Mouse (Mus musculus) heart, postnatal 0 days (tissue): ENCODE measurements around the gene Aktip. TPM values are rescaled to one million over a fixed set of nuclear protein-coding genes. Genes with fewer than 3 reads are reported as not detected.

Source experiments
- ATAC-seq: fragments of 200-750 bp; cut with Nextera tagmentation; 2 replicates; pipeline ENCODE4 v1.8.0; 2017; ENCODE audit warnings: low read depth, moderate number of reproducible peaks, moderate library complexity; ENCODE audit not compliant: insufficient read depth
- DNase-seq: peaks from one replicate; pipeline ENCODE4 v3.0.0-alpha.2; 2016; ENCODE audit warnings: low spot score
- H3K27ac ChIP-seq: fragments of 300-500 bp; sonication (generic); 2 replicates; pipeline ENCODE4 v1.5.1; 2014; ENCODE audit warnings: low read depth, mild to moderate bottlenecking
- H3K27me3 ChIP-seq: fragments of 300-500 bp; sonication (generic); 2 replicates; pipeline ENCODE4 v1.6.1; 2014; ENCODE audit warnings: low read length, mixed read lengths; ENCODE audit not compliant: control insufficient read depth, insufficient read depth
- H3K36me3 ChIP-seq: fragments of 300-500 bp; sonication (generic); replicated peaks from 2 replicates; pipeline ENCODE4 v1.6.1; 2014; ENCODE audit warnings: low read length, mixed read lengths; ENCODE audit not compliant: control insufficient read depth, insufficient read depth
- H3K4me1 ChIP-seq: fragments of 300-500 bp; sonication (generic); 2 replicates; pipeline ENCODE4 v1.6.1; 2014; ENCODE audit warnings: antibody characterized with exemption; ENCODE audit not compliant: control insufficient read depth, insufficient read depth
- H3K4me2 ChIP-seq: fragments of 300-500 bp; sonication (generic); 2 replicates; pipeline ENCODE4 v1.6.1; 2014; ENCODE audit warnings: low read depth, mild to moderate bottlenecking, low read length, moderate library complexity
- H3K4me3 ChIP-seq: fragments of 300-500 bp; sonication (generic); 2 replicates; pipeline ENCODE4 v1.5.1; 2014; ENCODE audit warnings: low read depth, low read length
- H3K9ac ChIP-seq: fragments of 300-500 bp; sonication (generic); replicated peaks from 2 replicates; pipeline ENCODE4 v1.6.1; 2014; ENCODE audit warnings: low read depth, low read length, mixed read lengths
- H3K9me3 ChIP-seq: fragments of 300-500 bp; sonication (generic); replicated peaks from 2 replicates; pipeline ENCODE4 v1.6.1; 2016; ENCODE audit warnings: low read length; ENCODE audit not compliant: control insufficient read depth
- CTCF ChIP-seq: IDR thresholded peaks from 2 replicates; pipeline ENCODE4 v1.5.1; 2016; ENCODE audit warnings: antibody characterized with exemption, control low read depth, low read depth
- EP300 ChIP-seq: IDR thresholded peaks from 2 replicates; pipeline ENCODE4 v1.6.1; 2016; ENCODE audit warnings: antibody characterized with exemption, low read depth
- WGBS: fragments of 180-500 bp; shearing (Covaris S2); extraction: QIAGEN DNeasy Blood & Tissue Kit; methylation state at CpG from one replicate; pipeline ENCODE4 v1.1.7; 2014; 5-methylcytosine and 5-hydroxymethylcytosine counted together
- polyA plus RNA-seq: library from polyadenylated mRNA; unstranded; fragments of >200 nt; fragmentation: Nextera tagmentation; extraction: Ambion mirVana; gene quantifications from 2 replicates; pipeline ENCODE4 v1.2.1, GENCODE M21; 2015
- total RNA-seq: library from RNA; depleted of rRNA; stranded (reverse); fragments of >200 nt; gene quantifications from 2 replicates; pipeline ENCODE4 v1.2.3, GENCODE M21; 2014; ENCODE audit warnings: low replicate concordance

Aktip gene
- total and polyA plus RNA-seq, 2 experiments from 2014 or later, result 43.0 to 60.1 TPM

DNA sequence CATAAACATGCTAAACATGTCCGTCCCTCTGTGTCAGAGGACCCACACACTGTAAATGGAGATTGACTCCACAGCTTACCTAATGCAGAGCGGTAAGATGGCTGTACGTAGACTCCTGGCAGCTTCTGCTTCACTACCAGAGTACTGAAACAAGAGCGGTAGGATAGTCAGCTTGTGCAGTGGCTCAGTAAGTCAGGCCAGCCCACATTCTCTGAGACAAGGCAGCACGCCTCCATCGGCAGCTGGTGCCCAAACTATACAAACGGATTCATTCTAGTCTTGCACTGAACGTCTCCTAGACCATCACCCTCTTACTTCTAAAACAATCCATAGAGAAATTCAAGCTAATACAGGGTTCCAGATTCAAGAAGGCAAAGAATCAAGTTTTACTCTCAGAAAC, 73.0 kb downstream of the Aktip start:
- Histone ChIP-seq H3K36me3 (peaks cover 78% of the 10 kb centered on the region), H3K9me3 (no peaks in the 10 kb centered on the region), H3K27me3 (no peaks in the 10 kb centered on the region), H3K4me3 (no peak overlapping the region), H3K9ac (no peak overlapping the region), H3K27ac (no peak overlapping the region), H3K4me1 (no peaks in the 10 kb centered on the region), H3K4me2 (no peak overlapping the region)
- DNase-seq (no peak), ATAC-seq (no peak)
- 95% methylated on average over 8 of the region's 8 CpGs for WGBS
- no peak for TF ChIP-seq CTCF
- TF ChIP-seq EP300, result no peak

GRCm38 (mm10) chr8:91124315-91124714, 75.5 kb downstream of the Aktip start:
- H3K9me3 ChIP-seq, result no peaks in the 10 kb centered on the region
- TF ChIP-seq EP300 (no peak), CTCF (no peak)
- no peaks in the 10 kb centered on the region for H3K27me3 ChIP-seq
- peaks cover 93% of the 10 kb centered on the region for H3K36me3 ChIP-seq
- 92% methylated on average over 5 of the region's 5 CpGs for WGBS
- no peak overlapping the region for H3K4me2 ChIP-seq
- H3K27ac ChIP-seq, result no peak overlapping the region
- DNase-seq (no peak), ATAC-seq (no peak)
- no peak overlapping the region for H3K4me3 ChIP-seq
- no peaks in the 10 kb centered on the region for H3K4me1 ChIP-seq
- H3K9ac ChIP-seq, result no peak overlapping the region

GRCm38 (mm10) chr8:91118131-91118530, 81.6 kb downstream of the Aktip start:
- TF ChIP-seq EP300 (no peak), CTCF (peak; percentile 42)
- peaks cover 89% of the 10 kb centered on the region for H3K36me3 ChIP-seq
- H3K4me2 ChIP-seq, result no peak overlapping the region
- no peak overlapping the region for H3K4me3 ChIP-seq
- no peak overlapping the region for H3K9ac ChIP-seq
- DNase-seq, result no peak
- 75% methylated on average over 3 of the region's 3 CpGs for WGBS
- no peak overlapping the region for H3K27ac ChIP-seq
- H3K9me3 ChIP-seq, result no peaks in the 10 kb centered on the region
- no peaks in the 10 kb centered on the region for H3K4me1 ChIP-seq
- no peaks in the 10 kb centered on the region for H3K27me3 ChIP-seq
- no peak for ATAC-seq

DNA sequence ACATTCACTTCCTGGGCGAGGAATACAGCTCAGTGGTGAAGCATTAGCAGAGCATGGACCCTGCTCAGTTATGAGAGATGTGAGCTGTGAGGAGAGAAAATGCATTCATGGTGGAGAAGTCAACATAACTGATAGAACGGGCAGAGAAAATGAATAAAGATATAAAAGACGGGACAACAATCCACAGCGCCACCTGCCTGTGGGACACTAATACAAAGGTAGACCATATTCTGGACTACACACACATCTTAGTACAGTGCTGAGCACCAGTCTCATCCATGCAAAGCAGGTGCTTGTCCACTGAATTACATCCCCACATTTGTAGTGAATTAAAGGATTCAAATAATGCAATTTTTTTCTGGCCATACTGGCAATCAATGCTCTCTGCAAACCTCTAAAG, 82.2 kb downstream of the Aktip start:
- Histone ChIP-seq H3K36me3 (peaks cover 88% of the 10 kb centered on the region), H3K4me2 (no peak overlapping the region), H3K9me3 (no peaks in the 10 kb centered on the region), H3K4me3 (no peak overlapping the region), H3K4me1 (no peaks in the 10 kb centered on the region), H3K9ac (no peak overlapping the region), H3K27me3 (no peaks in the 10 kb centered on the region), H3K27ac (no peak overlapping the region)
- TF ChIP-seq CTCF, result no peak
- 73% methylated on average over 4 of the region's 4 CpGs for WGBS
- DNase-seq (no peak), ATAC-seq (no peak; the same call in 1 of the 2 replicates)

- ATAC-seq, result no peak
- TF ChIP-seq CTCF, result no peak
- no peak for TF ChIP-seq EP300
- H3K4me1 ChIP-seq, result no peaks in the 10 kb centered on the region
- H3K27me3 ChIP-seq, result no peaks in the 10 kb centered on the region
- H3K27ac ChIP-seq, result no peak overlapping the region
- H3K9ac ChIP-seq, result no peak overlapping the region
- H3K36me3 ChIP-seq, result peaks cover 71% of the 10 kb centered on the region
- no peaks in the 10 kb centered on the region for H3K9me3 ChIP-seq
- no peak for DNase-seq
- H3K4me2 ChIP-seq, result no peak overlapping the region
- H3K4me3 ChIP-seq, result no peak overlapping the region
- WGBS, result 75% methylated on average over 11 of the region's 11 CpGs
Measured at GRCm38 (mm10) chr8:91114910-91115309, 84.9 kb downstream of the Aktip start.

DNA sequence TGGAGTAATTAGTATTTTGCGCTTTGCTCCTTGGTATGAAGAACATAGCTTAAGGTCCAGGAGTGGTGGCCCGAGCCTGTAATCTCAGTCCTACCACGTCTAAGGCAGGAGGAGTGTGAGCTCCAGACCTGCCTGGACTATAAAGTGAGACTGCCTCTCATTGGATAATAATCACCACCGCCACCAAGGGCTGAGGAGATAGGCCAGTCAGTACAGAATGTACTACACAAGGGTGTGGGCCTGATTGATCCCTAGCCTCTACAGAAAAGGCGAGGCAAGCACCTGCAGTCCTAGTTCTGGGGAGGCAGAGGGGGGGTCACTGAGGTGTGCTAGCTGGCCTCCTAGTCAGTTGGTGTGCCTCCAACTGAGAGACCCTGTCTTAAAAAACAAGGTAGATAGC, 85.3 kb downstream of the Aktip start:
- Histone ChIP-seq H3K4me1 (no peaks in the 10 kb centered on the region), H3K9ac (no peak overlapping the region), H3K4me3 (no peak overlapping the region), H3K9me3 (no peaks in the 10 kb centered on the region), H3K4me2 (no peak overlapping the region), H3K27ac (no peak overlapping the region), H3K27me3 (no peaks in the 10 kb centered on the region), H3K36me3 (peaks cover 67% of the 10 kb centered on the region)
- 87% methylated on average over 5 of the region's 5 CpGs for WGBS
- no peak for TF ChIP-seq EP300
- no peak for TF ChIP-seq CTCF
- ATAC-seq (no peak), DNase-seq (no peak)
